Mouse (Mus musculus) spleen, postnatal 10 days (tissue): ENCODE measurements at regions not wholly inside any gene's neighbourhood (a gene's known extent, or its start where the extent isn't known, plus 50 kb on each side); places are given as distances from the start of the nearest gene placed in this dataset.
"Not testable (repeated sequence)": the region's sequence is repeated elsewhere in the genome, so short reads cannot be mapped to it uniquely, and the experiment has no call there.

Experiments used
- DNase-seq, 2 experiments: peaks; one replicate each; pipeline ENCODE4 v3.0.0; 2021 to 2022; ENCODE audit warnings: low spot score in 2 of 2

- DNase-seq = no peak
Measured at GRCm38 (mm10) chr1:141716953-141717352, 1471.0 kb downstream of the Kcnt2 start.

GRCm38 (mm10) chr1:141717510-141717909 lies 1471.6 kb downstream of the Kcnt2 start:
- DNase-seq = no peak

GRCm38 (mm10) chr1:141741299-141741698 lies 1495.3 kb downstream of the Kcnt2 start:
- no peak for DNase-seq

- DNase-seq = no peak
Measured at GRCm38 (mm10) chr1:141776059-141776458, 1530.1 kb downstream of the Kcnt2 start.

GRCm38 (mm10) chr1:141783367-141783766 lies 1537.4 kb downstream of the Kcnt2 start:
- DNase-seq = no peak

- no peak for DNase-seq
Measured at GRCm38 (mm10) chr1:141813315-141814158, 1567.6 kb downstream of the Kcnt2 start.

- no peak for DNase-seq
Measured at GRCm38 (mm10) chr1:141831444-141831843, 1585.5 kb downstream of the Kcnt2 start.

GRCm38 (mm10) chr1:141842547-141842946 lies 1596.6 kb downstream of the Kcnt2 start:
- no peak for DNase-seq

- DNase-seq = not testable (repeated sequence)
Measured at GRCm38 (mm10) chr1:141853841-141854240, 1607.9 kb downstream of the Kcnt2 start.

GRCm38 (mm10) chr1:141884356-141884755 lies 1638.4 kb downstream of the Kcnt2 start:
- no peak for DNase-seq

GRCm38 (mm10) chr1:141897924-141898455 lies 1652.0 kb downstream of the Kcnt2 start:
- DNase-seq = no peak

GRCm38 (mm10) chr1:141911714-141912398 lies 1665.9 kb downstream of the Kcnt2 start:
- no peak for DNase-seq

- DNase-seq = no peak
Measured at GRCm38 (mm10) chr1:141926194-141926593, 1680.2 kb downstream of the Kcnt2 start.

- no peak for DNase-seq
Measured at GRCm38 (mm10) chr1:141926804-141927203, 1680.8 kb downstream of the Kcnt2 start.

- no peak for DNase-seq
Measured at GRCm38 (mm10) chr1:141948055-141948454, 1692.4 kb upstream of the B3galt2 start.

GRCm38 (mm10) chr1:141954323-141954867 lies 1686.1 kb upstream of the B3galt2 start:
- DNase-seq = no peak

- DNase-seq = peak in 1 of 2 experiments; percentile 41
Measured at GRCm38 (mm10) chr1:141961743-141962142, 1678.7 kb upstream of the B3galt2 start.

GRCm38 (mm10) chr1:141968133-141968532 lies 1672.3 kb upstream of the B3galt2 start:
- DNase-seq = no peak

- DNase-seq = no peak
Measured at GRCm38 (mm10) chr1:141974329-141974728, 1666.1 kb upstream of the B3galt2 start.

GRCm38 (mm10) chr1:141999769-142000168 lies 1640.7 kb upstream of the B3galt2 start:
- DNase-seq = no peak

- no peak for DNase-seq
Measured at GRCm38 (mm10) chr1:142000335-142000734, 1640.1 kb upstream of the B3galt2 start.

- no peak for DNase-seq
Measured at GRCm38 (mm10) chr1:142006316-142006715, 1634.1 kb upstream of the B3galt2 start.
